Mouse (Mus musculus): ENCODE measurements around the gene Gtf3c5.

DNA sequence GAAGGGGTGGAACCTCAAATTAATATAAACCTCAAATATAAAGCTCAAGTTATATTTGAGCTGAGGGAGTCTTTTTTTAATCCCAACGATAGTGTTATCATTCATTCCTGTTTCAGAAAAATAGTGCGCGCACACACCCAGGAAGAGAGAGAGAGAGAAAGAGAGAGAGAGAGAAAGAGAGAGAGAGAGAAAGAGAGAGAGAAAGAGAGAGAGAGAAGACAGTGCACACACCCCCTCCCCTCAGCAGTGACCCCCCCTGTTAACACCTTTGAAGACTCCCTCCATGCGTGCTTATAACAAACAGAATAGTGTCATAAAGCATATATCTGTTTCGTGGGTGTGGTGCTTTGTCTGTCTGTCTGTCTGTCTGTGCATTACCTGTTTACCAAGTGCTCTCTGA lies 20.0 kb upstream of the Gtf3c5 start:
- no peak for TF ChIP-seq POLR2A (IDR thresholded peaks at IDR 0.05; ENCODE audit: borderline replicate concordance, control insufficient read depth, low read depth, low read length)
- no peak for TF ChIP-seq CTCF (IDR thresholded peaks at IDR 0.05; ENCODE audit: control insufficient read depth, insufficient read depth, low read length)
